Mouse (Mus musculus): Measurements from ENCODE around the gene Chmp4b. TPM values are rescaled to one million over a fixed set of nuclear protein-coding genes. Genes with fewer than 3 reads are reported as not detected.
A peak's percentile ranks its signal among the peaks of the same experiment; 100 is the strongest.

The Chmp4b gene
- total RNA-seq, 2 experiments from 2014 or later, result 79.5 to 99.0 TPM

DNA sequence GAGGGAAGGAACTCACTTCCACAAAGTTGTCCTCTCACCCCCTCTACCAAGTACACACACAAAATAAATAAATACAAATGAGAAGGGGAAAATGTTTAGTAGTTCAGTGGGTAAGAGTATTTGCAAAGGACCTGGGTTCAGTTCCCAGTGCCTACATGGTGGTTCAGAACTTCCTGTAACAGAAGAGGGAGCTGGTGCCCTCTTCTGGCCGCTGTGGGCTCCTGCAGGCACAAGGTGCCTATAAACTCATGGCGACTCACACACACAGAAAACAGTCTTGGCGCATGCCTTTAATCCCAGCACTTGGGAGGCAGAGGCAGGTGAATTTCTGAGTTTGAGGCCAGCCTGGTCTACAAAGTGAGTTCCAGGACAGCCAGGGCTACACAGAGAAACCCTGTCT lies 13.0 kb upstream of the Chmp4b start:
- ATAC-seq (replicated peaks; ENCODE audit: low FRiP score, low TSS enrichment, poor library complexity, severe bottlenecking), result no peak

DNA sequence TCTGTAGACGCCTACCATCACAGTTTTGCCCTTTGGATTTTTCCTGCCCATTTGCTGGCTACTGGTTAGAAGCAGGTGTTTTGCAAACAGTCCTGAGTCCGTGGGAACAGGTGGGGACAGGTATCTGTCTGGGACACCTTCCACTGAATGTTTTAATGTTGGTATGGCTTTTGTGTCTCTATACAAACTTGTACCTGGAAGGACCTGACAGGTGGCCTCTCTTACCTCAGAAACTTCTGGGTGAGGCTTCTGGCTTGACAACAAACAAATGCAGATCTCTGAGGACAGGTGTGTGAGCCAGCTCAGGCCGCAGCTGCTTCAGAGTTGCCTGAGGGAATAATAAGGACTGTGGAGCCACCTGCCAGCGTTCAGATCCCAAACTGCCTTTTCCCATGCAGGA lies 12.4 kb upstream of the Chmp4b start:
- no peak for ATAC-seq (replicated peaks; ENCODE audit: low FRiP score, low TSS enrichment, poor library complexity, severe bottlenecking)

DNA sequence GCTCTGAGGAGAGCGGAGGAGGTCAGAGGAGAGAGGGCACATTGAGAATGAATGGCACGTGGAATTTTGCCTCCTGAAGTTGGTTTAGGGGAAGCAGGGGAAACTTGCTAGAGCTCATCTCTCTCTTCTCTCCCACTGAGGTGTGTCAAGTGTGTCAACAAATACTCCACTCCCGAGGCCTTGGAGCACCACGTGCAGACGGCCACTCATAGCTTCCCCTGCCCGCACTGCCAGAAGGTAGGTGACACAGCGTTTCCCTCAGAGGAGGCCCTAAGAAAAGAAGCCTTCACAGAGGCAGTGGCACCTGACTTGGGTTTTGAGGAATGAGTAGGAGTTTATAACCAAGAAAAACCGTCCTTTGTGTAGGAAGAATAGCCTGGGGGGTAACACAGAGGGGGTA lies 10.3 kb upstream of the Chmp4b start:
- no peak for ATAC-seq (replicated peaks; ENCODE audit: low FRiP score, low TSS enrichment, poor library complexity, severe bottlenecking)

DNA sequence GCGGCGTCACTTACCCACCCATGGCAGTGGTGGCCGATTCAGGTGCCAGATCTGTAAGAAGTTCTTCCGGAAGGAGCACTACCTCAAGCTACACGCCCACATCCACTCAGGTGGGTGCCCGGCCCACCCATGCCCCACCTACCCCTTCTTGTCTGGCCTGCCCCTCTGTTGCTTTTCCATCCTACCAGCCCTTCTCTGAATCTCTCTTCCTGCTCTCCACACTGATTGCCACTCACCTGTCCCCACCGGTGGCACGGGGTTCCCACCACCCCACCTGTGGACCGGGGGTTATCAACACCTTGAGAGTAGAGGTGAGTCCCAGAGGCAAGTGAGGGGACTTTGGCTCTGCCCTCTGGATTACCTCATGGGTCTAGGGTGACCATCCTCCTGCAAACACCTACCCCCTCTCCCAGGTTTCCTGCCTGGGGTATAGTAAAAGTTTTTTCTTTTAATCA lies 9.5 kb upstream of the Chmp4b start:
- ATAC-seq (replicated peaks; ENCODE audit: low FRiP score, low TSS enrichment, poor library complexity, severe bottlenecking), result no peak

DNA sequence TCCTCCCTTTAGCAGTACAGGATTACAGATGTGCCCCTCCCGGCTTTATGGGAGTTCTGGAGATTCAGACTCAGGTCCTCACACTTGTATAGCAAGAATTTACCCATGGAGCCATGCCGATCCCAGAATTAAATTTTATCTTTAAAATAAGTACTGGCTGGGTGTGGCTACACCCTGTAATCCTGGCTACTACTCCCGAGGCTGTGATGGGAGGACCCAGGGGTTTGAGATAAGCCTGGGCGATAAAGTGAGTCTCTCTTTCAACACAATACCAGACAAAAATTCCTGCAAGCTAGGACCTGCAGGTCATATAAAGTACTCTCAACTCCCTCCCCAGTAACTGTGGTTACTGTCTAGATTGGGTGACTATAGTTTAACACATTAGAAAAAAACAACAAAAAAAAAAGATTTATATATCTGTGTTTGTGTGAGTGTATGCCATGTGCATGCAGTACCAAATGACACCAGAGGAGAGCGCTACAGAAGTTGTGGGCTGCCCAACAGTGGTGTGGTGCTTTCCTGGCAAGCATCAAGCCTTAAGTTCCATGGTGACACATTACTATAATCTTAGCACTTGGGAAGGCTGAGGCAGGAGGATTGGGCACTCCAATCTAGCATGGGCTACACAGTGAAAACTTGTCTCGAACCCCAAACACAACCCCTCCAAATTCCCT lies 8.7 kb upstream of the Chmp4b start:
- peak; percentile 35; the same call in 1 of the 2 replicates for ATAC-seq (replicated peaks; ENCODE audit: low FRiP score, low TSS enrichment, poor library complexity, severe bottlenecking)

DNA sequence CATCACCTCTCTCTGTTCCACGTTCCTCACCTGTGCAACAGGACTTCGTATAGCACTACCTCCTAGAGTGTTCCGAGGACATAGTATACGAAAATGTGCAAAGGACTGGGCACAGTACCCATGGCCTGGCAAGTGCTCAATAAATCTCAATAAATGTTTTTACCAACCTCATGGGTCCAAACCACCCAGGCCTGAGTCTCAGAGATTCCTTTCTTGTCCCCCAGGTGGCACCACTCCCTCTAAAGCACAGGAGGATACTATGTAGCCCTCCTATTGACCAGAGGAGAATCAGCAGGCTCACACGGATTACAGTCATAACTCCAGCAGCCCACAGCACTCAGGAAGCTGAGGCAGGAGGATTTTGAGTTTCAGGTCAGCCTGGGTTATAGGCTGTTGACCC lies 4.9 kb upstream of the Chmp4b start:
- ATAC-seq (replicated peaks; ENCODE audit: low FRiP score, low TSS enrichment, poor library complexity, severe bottlenecking), result peak; percentile 66

DNA sequence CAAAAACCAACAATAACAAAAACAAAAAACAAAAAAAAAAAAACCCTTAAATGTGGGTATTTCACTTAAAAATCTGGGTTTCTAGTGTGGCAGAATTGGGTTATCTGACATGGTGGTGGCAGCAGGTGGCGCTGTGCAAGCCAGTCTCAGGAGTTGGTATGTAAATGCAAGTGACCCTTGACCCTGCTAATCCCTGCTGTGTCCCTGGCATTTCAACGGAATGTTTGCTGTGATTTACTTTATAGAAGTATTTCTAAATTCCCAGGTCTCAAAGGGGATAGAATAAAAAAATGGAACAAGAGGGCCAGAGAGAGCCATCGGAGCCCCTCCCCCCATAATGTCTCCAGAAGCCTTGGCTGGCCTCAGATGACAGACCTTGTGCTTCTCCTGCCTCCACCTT lies 3.4 kb upstream of the Chmp4b start:
- no peak for ATAC-seq (replicated peaks; ENCODE audit: low FRiP score, low TSS enrichment, poor library complexity, severe bottlenecking)

GRCm38 (mm10) chr2:154650404-154650803 lies 1.1 kb upstream of the Chmp4b start:
- no peak for ATAC-seq (replicated peaks; ENCODE audit: low FRiP score, low TSS enrichment, poor library complexity, severe bottlenecking)

DNA sequence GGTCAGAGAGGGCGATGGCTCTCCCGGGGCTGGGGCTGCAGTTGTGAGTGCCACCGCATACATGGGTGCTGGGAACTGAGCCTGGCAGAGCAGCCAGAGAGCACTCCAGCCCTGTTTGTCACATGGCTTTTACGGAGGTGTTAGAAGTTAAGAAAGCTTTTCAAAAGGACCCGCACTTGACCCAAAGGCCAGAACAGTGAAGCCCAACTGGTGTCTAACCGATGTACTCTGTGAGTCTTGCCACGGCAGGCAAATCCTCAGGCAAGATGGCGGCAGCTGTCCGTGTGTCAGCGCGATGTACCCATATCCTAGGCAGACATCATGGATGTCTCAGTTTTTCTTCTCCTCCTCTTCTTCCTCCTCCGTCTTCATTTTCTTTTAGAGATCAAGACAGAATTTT lies 3.5 kb downstream of the Chmp4b start:
- ATAC-seq (replicated peaks; ENCODE audit: low FRiP score, low TSS enrichment, poor library complexity, severe bottlenecking), result no peak

DNA sequence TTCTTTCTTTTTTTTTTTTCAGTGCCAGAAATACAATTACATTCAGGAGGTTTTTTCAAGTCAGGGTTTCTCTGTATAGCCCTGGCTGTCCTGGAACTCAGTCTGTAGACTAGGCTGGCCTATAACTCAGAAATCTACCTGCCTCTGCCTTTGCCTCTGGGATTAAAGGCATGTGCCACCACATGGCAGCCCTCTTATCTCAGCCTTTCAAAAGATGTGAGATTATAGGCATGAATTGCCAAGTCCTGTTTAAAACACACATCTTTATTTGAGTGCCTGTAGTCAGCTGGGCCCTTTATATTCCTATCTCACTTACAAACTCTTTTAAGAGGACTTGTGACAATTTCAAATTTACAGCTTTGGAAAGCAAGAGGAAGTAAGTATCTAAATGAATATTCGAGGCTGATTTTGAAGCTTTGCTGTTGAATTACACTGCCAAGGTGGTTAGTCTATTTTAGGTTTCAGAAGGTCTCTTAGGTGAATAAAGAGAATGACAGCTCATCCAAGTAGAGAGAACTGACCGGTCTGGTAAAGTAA lies 4.4 kb downstream of the Chmp4b start:
- no peak for ATAC-seq (replicated peaks; ENCODE audit: low FRiP score, low TSS enrichment, poor library complexity, severe bottlenecking)

GRCm38 (mm10) chr2:154656710-154657485 lies 5.4 kb downstream of the Chmp4b start:
- ATAC-seq (replicated peaks; ENCODE audit: low FRiP score, low TSS enrichment, poor library complexity, severe bottlenecking), result peak; percentile 96

GRCm38 (mm10) chr2:154657486-154658237 lies 6.2 kb downstream of the Chmp4b start:
- peak; percentile 51 for ATAC-seq (replicated peaks; ENCODE audit: low FRiP score, low TSS enrichment, poor library complexity, severe bottlenecking)

DNA sequence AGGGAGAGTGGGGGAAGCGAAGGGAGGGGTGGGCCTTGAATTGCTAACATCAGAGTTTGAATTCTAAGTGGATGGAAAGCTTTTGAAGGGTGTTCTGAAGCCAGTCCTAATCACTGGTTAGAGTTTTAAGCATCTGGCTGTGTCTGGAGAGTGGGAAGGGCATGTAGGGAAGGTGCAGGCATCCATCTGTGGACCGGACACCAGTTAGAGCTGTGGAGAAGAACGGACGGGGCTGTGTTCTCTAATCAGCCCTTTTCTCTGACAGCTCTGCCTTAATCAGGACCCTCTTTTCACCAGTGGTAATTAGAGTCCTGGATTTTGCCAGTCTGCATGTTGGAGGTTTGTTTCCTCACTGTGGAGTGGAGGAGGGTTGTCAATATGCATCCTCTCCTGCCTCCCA lies 7.6 kb downstream of the Chmp4b start:
- no peak for ATAC-seq (replicated peaks; ENCODE audit: low FRiP score, low TSS enrichment, poor library complexity, severe bottlenecking)

GRCm38 (mm10) chr2:154659531-154660074 lies 8.1 kb downstream of the Chmp4b start:
- ATAC-seq (replicated peaks; ENCODE audit: low FRiP score, low TSS enrichment, poor library complexity, severe bottlenecking), result no peak

GRCm38 (mm10) chr2:154668680-154669079 lies 17.2 kb downstream of the Chmp4b start:
- ATAC-seq (replicated peaks; ENCODE audit: low FRiP score, low TSS enrichment, poor library complexity, severe bottlenecking), result no peak

DNA sequence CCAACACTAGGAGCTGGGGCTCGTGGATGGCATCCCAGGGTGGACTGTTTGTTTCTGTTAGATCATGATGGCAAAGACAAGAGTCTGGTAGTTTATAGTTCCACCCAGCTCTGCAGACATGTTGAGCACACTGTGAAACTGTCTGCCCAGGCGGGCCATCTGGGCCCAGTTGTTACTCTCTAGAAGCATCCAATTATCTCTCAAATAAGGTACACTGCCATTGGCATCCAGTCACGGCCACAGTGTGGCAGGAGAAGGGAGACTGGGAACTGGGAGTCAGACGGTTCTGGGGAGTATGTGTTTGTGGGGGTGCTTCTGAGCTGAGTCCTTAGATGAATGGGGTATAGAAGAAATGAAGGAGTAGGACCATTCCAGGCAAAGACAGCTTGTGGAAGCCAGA lies 18.6 kb downstream of the Chmp4b start:
- ATAC-seq (replicated peaks; ENCODE audit: low FRiP score, low TSS enrichment, poor library complexity, severe bottlenecking), result no peak

- ATAC-seq (replicated peaks; ENCODE audit: low FRiP score, low TSS enrichment, poor library complexity, severe bottlenecking), result no peak
Measured at GRCm38 (mm10) chr2:154670741-154671140, 19.2 kb downstream of the Chmp4b start.

GRCm38 (mm10) chr2:154674008-154674407 lies 22.5 kb downstream of the Chmp4b start:
- no peak for ATAC-seq (replicated peaks; ENCODE audit: low FRiP score, low TSS enrichment, poor library complexity, severe bottlenecking)

- 0 out of 2 replicates have a peak, but pooled peaks have one; percentile 39 for ATAC-seq (replicated peaks; ENCODE audit: low FRiP score, low TSS enrichment, poor library complexity, severe bottlenecking)
Measured at GRCm38 (mm10) chr2:154676653-154677609, 25.4 kb downstream of the Chmp4b start.

Data from megakaryocyte-erythroid progenitor cell, adult 5-6 weeks (primary cell).